Mouse (Mus musculus) G1E (cell line): ENCODE measurements around the gene Yars. TPM values are rescaled to one million over a fixed set of nuclear protein-coding genes. Genes with fewer than 3 reads are reported as not detected.

Experiments
- ATAC-seq: 2 replicates; pipeline ENCODE4 v1.8.0; 2016; ENCODE audit warnings: mild to moderate bottlenecking; ENCODE audit not compliant: insufficient number of reproducible peaks, poor library complexity, low FRiP score, severe bottlenecking; ENCODE audit errors: extremely low read depth
- DNase-seq: peaks from one replicate; pipeline ENCODE4 v3.0.0; 2012; ENCODE audit warnings: low spot score
- H3K27me3 ChIP-seq: 2 replicates; pipeline ENCODE4 v1.6.1; 2012; ENCODE audit warnings: mild to moderate bottlenecking, low read length, inconsistent platforms; ENCODE audit not compliant: insufficient read depth
- H3K36me3 ChIP-seq: replicated peaks from 2 replicates; pipeline ENCODE3; 2012; ENCODE audit warnings: mild to moderate bottlenecking, inconsistent platforms
- H3K4me1 ChIP-seq: 2 replicates; pipeline ENCODE4 v1.6.1; 2012; ENCODE audit warnings: low read depth, low read length, inconsistent platforms, mixed read lengths; ENCODE audit not compliant: insufficient read depth
- H3K4me3 ChIP-seq: 2 replicates; pipeline ENCODE4 v1.5.1; 2012; ENCODE audit warnings: low read depth, mild to moderate bottlenecking, inconsistent platforms, low read length, moderate library complexity, mixed read lengths
- H3K9me3 ChIP-seq: replicated peaks from 2 replicates; pipeline ENCODE4 v1.6.1; 2012; ENCODE audit warnings: inconsistent platforms
- CTCF ChIP-seq: IDR thresholded peaks from 2 replicates; pipeline ENCODE4 v1.5.1; 2012; ENCODE audit warnings: low read depth, low read length, inconsistent platforms, mixed read lengths
- GATA1 ChIP-seq: IDR thresholded peaks from 2 replicates; pipeline ENCODE4 v1.6.1; 2012; ENCODE audit warnings: borderline replicate concordance, low read length, inconsistent platforms, mixed read lengths
- GATA2 ChIP-seq: IDR thresholded peaks from 2 replicates; pipeline ENCODE4 v1.6.1; 2012; ENCODE audit warnings: low read depth, low read length, inconsistent platforms, borderline replicate concordance
- POLR2AphosphoS5 ChIP-seq: IDR thresholded peaks from 2 replicates; pipeline ENCODE4 v1.6.1; 2012; ENCODE audit warnings: low read depth, low read length, inconsistent platforms; ENCODE audit not compliant: insufficient replicate concordance
- TAL1 ChIP-seq: conservative IDR thresholded peaks from 2 replicates; pipeline ENCODE4 v1.6.1; 2012; ENCODE audit warnings: low read depth, low read length, inconsistent platforms, mixed read lengths
- polyA plus RNA-seq: library from polyadenylated mRNA; stranded (reverse); fragments of >175 nt; gene quantifications from 2 replicates; pipeline ENCODE4 v1.2.3, GENCODE M21; 2012
- total RNA-seq, 2 experiments: library from RNA; stranded (forward) in 1 of 2; stranded (reverse) in 1 of 2; fragments of 200-1000 nt in 1 of 2; fragments of >200 nt in 1 of 2; fragmentation: Nextera tagmentation in 1 of 2; gene quantifications; 2 replicates each; pipeline ENCODE4 v1.2.3; 2014 to 2017

Gene Yars
- total and polyA plus RNA-seq, 3 experiments: 74.8 to 106 (median 79.1) TPM

GRCm38 (mm10) chr4:129239075-129239474 is 49.5 kb downstream of the Yars start:
- no peaks in the 10 kb centered on the region for H3K27me3 ChIP-seq
- H3K4me3 ChIP-seq: peak overlapping the region; percentile 86
- H3K4me1 ChIP-seq: peaks cover 89% of the 10 kb centered on the region
- H3K9me3 ChIP-seq: no peaks in the 10 kb centered on the region
- peaks cover 56% of the 10 kb centered on the region for H3K36me3 ChIP-seq
- peak; percentile 41 for ATAC-seq
- peak; percentile 94 for DNase-seq
- no peak for TF ChIP-seq POLR2AphosphoS5
- TF ChIP-seq GATA1: no peak
- TF ChIP-seq TAL1: no peak
- TF ChIP-seq GATA2: no peak
- no peak for TF ChIP-seq CTCF

- Histone ChIP-seq H3K36me3 (peaks cover 58% of the 10 kb centered on the region), H3K4me3 (peak overlapping the region; percentile 49; the same call in 1 of the 2 replicates), H3K9me3 (peaks cover 6% of the 10 kb centered on the region), H3K27me3 (no peaks in the 10 kb centered on the region; the same call in 1 of the 2 replicates), H3K4me1 (peaks cover 91% of the 10 kb centered on the region)
- TF ChIP-seq GATA2: no peak
- TF ChIP-seq TAL1: no peak
- TF ChIP-seq POLR2AphosphoS5: no peak
- no peak for TF ChIP-seq GATA1
- TF ChIP-seq CTCF: no peak
- DNase-seq (no peak), ATAC-seq (no peak)
Measured at GRCm38 (mm10) chr4:129241898-129242297, 52.3 kb downstream of the Yars start.

- Histone ChIP-seq H3K9me3 (peaks cover 6% of the 10 kb centered on the region), H3K27me3 (no peaks in the 10 kb centered on the region; the same call in 1 of the 2 replicates), H3K4me1 (peaks cover 91% of the 10 kb centered on the region), H3K36me3 (peaks cover 55% of the 10 kb centered on the region), H3K4me3 (peak overlapping the region; percentile 44; the same call in 1 of the 2 replicates)
- ATAC-seq: no peak
- no peak for DNase-seq
- TF ChIP-seq TAL1: no peak
Measured at GRCm38 (mm10) chr4:129242327-129242726, 52.8 kb downstream of the Yars start.

- H3K4me1 ChIP-seq: peaks cover 91% of the 10 kb centered on the region
- H3K9me3 ChIP-seq: peaks cover 6% of the 10 kb centered on the region
- peak overlapping the region; percentile 44; the same call in 1 of the 2 replicates for H3K4me3 ChIP-seq
- DNase-seq (no peak), ATAC-seq (no peak)
- H3K27me3 ChIP-seq: no peaks in the 10 kb centered on the region; the same call in 1 of the 2 replicates
- no peak for TF ChIP-seq GATA2
- no peak for TF ChIP-seq CTCF
- no peak for TF ChIP-seq TAL1
- TF ChIP-seq GATA1: no peak
- no peak for TF ChIP-seq POLR2AphosphoS5
- H3K36me3 ChIP-seq: peaks cover 55% of the 10 kb centered on the region
Measured at GRCm38 (mm10) chr4:129242761-129243160, 53.2 kb downstream of the Yars start.

- ATAC-seq (peak; percentile 48), DNase-seq (peak; percentile 77)
- H3K4me1 ChIP-seq: peaks cover 91% of the 10 kb centered on the region
- peaks cover 44% of the 10 kb centered on the region for H3K36me3 ChIP-seq
- H3K27me3 ChIP-seq: no peaks in the 10 kb centered on the region; the same call in 1 of the 2 replicates
- TF ChIP-seq GATA1: no peak
- no peak for TF ChIP-seq POLR2AphosphoS5
- TF ChIP-seq GATA2: no peak
- TF ChIP-seq TAL1: no peak
- TF ChIP-seq CTCF: no peak
- peak overlapping the region; percentile 61 for H3K4me3 ChIP-seq
- peaks cover 6% of the 10 kb centered on the region for H3K9me3 ChIP-seq
Measured at GRCm38 (mm10) chr4:129244802-129245201, 55.2 kb downstream of the Yars start.

- ATAC-seq (no peak), DNase-seq (no peak)
- H3K27me3 ChIP-seq: no peaks in the 10 kb centered on the region; the same call in 1 of the 2 replicates
- peak overlapping the region; percentile 83 for H3K4me3 ChIP-seq
- H3K4me1 ChIP-seq: peaks cover 92% of the 10 kb centered on the region
- peaks cover 6% of the 10 kb centered on the region for H3K9me3 ChIP-seq
- H3K36me3 ChIP-seq: peaks cover 30% of the 10 kb centered on the region
- no peak for TF ChIP-seq POLR2AphosphoS5
- TF ChIP-seq CTCF: no peak
- no peak for TF ChIP-seq TAL1
- no peak for TF ChIP-seq GATA1
- TF ChIP-seq GATA2: no peak
Measured at GRCm38 (mm10) chr4:129246360-129247301, 57.1 kb downstream of the Yars start.
